Mouse (Mus musculus) gastrocnemius, adult 8-10 months (tissue): ENCODE results near the gene Gm20890. TPM values are rescaled to one million over a fixed set of nuclear protein-coding genes. Genes with fewer than 3 reads are reported as not detected.
"Not testable (repeated sequence)": the region's sequence is repeated elsewhere in the genome, so short reads cannot be mapped to it uniquely, and the experiment has no call there.

Experiments
- DNase-seq, 2 experiments: peaks; one replicate each; pipeline ENCODE4 v3.0.0; 2022; ENCODE audit warnings: low spot score in 2 of 2
- total RNA-seq, 4 experiments: library from RNA; stranded (reverse); gene quantifications; 2 replicates each; pipeline ENCODE4 v1.2.4; 2022

Gm20890 gene
- not detected for total RNA-seq

DNA sequence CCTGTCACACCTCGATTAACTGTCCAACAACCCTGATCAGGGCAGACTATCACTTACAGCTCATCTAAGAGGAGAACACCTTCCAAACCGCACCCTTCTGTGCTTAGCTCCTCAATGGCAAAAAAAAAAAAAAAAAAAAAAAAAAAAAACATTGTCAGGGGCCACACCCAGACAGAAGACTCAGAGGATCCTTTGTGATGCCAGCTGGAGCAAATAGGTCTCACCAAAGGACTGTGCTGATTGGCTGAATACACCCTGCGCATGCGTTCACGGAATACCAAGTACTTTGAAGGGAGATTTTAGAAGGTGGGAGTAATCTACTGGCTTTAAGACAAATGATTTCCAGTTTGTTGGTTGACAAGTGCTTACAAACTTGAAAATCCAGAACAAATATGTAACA, at the start of gene Gm20890:
Gm20890 (minus strand) TSS at position 101 of the 400 bp plus-strand sequence.
- not testable (repeated sequence) for DNase-seq
